Mouse (Mus musculus): ENCODE data around the gene Cep85l. TPM values are rescaled to one million over a fixed set of nuclear protein-coding genes. Genes with fewer than 3 reads are reported as not detected.

The Cep85l gene
- total RNA-seq, 2 experiments from 2014 or later: 16.0 to 17.0 TPM

DNA sequence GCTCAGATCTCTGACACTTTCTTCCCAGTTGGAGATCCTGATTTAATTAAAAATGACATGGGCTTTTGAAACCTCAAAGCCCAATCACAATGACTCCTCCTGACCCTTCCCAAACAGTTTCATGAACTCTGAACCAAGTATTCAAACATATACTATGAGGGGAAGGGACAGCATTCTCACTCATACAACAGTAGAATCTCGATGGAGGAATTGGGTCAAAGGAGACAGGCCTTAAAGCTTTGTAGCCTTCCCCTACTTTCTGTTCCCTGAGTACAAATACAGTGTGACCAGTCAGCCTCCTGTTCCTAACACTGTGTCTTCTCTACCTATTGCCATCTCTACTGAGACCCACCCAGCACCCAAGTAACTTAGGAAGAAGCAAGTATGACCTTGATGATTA lies 117.7 kb downstream of the Cep85l start:
- DNase-seq (ENCODE audit: low spot score in 2 of 2): no peak
- intact Hi-C loops (cut with DNase I): no loop called here

DNA sequence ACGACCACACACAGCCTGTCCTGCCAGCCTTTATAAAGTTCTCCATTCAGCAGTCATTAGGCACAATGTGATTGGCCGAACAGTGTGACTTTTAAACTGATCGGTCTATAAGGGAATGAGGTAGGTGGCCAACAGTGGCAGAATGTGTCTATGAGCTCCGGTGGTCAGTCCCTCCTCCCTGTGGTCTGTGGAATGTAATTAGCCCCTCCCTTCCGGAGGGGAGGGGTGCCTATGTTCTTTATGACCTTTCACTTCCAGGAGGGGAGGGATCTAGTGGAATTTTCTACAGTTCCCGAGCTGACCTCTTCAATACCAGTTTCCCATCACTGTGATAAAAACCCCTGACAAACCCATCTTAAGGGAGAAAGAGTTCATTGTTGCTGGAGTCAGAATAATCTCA lies 144.4 kb downstream of the Cep85l start:
- intact Hi-C loops (cut with DNase I): no loop called here
- no peak for DNase-seq (ENCODE audit: low spot score in 2 of 2)

DNA sequence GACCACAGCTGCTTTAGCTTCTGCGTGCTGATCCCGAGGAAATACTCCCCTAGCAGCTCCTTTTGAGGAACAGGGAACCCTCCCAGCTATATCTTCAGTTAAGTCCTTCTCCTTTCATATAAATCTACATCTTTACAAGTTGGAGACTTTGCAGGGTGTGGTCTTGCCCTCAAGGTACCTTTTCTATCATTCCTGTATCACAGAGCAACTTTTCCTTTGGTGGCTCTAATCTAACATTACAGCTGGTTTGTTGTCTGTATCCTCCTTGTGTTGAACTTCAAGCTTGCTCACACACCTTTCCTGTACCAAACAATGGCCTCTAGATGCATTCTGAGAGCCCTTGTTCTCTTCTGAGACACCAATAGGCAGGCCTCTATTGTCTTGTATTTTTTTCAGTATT lies 145.1 kb downstream of the Cep85l start:
- intact Hi-C loops (cut with DNase I): no loop called here
- DNase-seq (ENCODE audit: low spot score in 2 of 2): no peak

GRCm38 (mm10) chr10:53234086-53234613 lies 145.6 kb downstream of the Cep85l start:
- intact Hi-C loops (cut with DNase I): no loop called here
- DNase-seq (ENCODE audit: low spot score in 2 of 2): no peak

GRCm38 (mm10) chr10:53230809-53231208 lies 148.9 kb downstream of the Cep85l start:
- no peak for DNase-seq (ENCODE audit: low spot score in 2 of 2)
- intact Hi-C loops (cut with DNase I): no loop called here

DNA sequence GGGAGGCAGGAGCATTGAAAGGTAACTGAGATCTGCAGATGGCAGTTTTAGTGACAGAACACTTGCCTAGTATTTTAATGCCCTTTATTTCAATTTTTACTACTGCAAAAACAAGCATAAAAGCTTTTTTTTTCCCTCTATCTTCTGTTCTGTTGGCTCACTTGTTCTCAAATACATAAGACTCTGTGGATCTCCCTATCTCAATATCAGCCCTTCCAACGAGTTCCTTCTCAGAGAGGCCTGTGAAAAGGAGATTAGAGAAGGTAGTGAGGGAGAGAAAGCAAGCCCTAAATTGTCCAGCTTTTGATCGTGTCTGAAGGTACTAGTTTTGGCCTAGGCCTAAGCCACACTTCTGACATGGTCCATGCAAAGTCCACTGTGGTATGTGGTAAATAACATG lies 150.6 kb downstream of the Cep85l start:
- DNase-seq (ENCODE audit: low spot score in 2 of 2): no peak
- intact Hi-C loops (cut with DNase I): no loop called here

Other genes starting within 250 kb of the Cep85l start
- gene Pln, start 42.3 kb downstream of the Cep85l start, total RNA-seq (2021): 1 to 10 TPM; 1.8 to 2.8 TPM
- 10 to 100 TPM; 19.6 to 21.4 TPM for gene Asf1a, start 216.8 kb upstream of the Cep85l start, total RNA-seq (2021)

All from left cerebral cortex, postnatal 14 days (tissue).